Mouse (Mus musculus) megakaryocyte, embryonic 14.5 days (primary cell): ENCODE measurements at regions not wholly inside any gene's neighbourhood (a gene's known extent, or its start where the extent isn't known, plus 50 kb on each side); places are given as distances from the start of the nearest gene placed in this dataset.

Experiments used
- H3K27me3 ChIP-seq: replicated peaks from 2 replicates; pipeline ENCODE3; 2012; ENCODE audit warnings: inconsistent platforms
- H3K36me3 ChIP-seq: replicated peaks from 2 replicates; pipeline ENCODE3; 2012; ENCODE audit warnings: low read length, inconsistent platforms, mixed read lengths
- H3K4me1 ChIP-seq: 2 replicates; pipeline ENCODE4 v1.6.1; 2012; ENCODE audit warnings: inconsistent platforms
- H3K4me3 ChIP-seq: replicated peaks from 2 replicates; pipeline ENCODE3; 2012; ENCODE audit warnings: moderate library complexity, mild to moderate bottlenecking, inconsistent platforms
- H3K9me3 ChIP-seq: 2 replicates; pipeline ENCODE4 v1.6.1; 2012; ENCODE audit warnings: inconsistent platforms
- FLI1 ChIP-seq: IDR thresholded peaks from 2 replicates; pipeline ENCODE4 v1.6.1; 2012; ENCODE audit warnings: low read length, inconsistent platforms, mixed read lengths
- GATA1 ChIP-seq: IDR thresholded peaks from 3 replicates; pipeline ENCODE4 v1.6.1; 2012; ENCODE audit warnings: mixed read lengths, low read length, inconsistent platforms, borderline replicate concordance

GRCm38 (mm10) chr14:46060622-46061381 lies 318.4 kb upstream of the Gm15217 start:
- H3K27me3 ChIP-seq, result no peaks in the 10 kb centered on the region
- TF ChIP-seq GATA1 (no peak), FLI1 (no peak)
- peaks cover 7% of the 10 kb centered on the region; the same call in 1 of the 2 replicates for H3K9me3 ChIP-seq
- no peaks in the 10 kb centered on the region for H3K36me3 ChIP-seq
- H3K4me1 ChIP-seq, result no peaks in the 10 kb centered on the region
- H3K4me3 ChIP-seq, result no peak overlapping the region

DNA sequence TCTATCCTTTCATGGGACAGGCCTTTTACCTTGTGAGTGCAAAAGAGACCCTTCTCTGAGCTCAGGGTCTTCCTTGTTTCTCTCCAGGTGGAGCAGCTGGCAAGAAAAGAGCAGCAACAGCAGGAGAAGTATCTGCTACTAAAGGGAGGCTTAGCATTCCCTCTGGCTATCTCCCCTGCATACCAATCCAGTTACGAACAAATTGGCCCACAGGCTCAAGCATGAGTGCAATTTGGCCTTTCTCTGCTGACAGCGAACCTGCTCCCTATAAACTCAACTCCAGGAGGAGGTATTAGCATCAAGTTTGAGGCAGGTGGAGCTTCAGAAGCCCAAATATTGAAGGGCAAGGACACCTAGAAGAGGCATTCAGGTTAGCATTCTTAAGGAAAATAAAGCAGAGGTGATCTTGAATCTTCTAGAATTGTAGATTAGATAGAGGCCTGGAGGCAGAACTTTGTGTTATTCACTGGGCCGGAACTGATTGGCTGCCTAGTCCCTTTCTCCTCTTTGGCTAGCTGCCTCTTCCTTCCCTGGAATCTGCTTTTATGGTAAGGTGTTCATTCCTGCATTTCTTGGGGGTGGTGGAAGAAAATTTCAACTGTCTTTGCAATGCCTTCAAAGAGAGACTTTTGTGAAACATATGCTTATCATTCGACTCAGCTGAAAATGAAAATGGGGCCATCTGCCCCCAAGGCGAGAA lies 312.0 kb upstream of the Gm15217 start:
- Histone ChIP-seq H3K4me1 (no peaks in the 10 kb centered on the region), H3K36me3 (no peaks in the 10 kb centered on the region), H3K4me3 (no peak overlapping the region), H3K27me3 (no peaks in the 10 kb centered on the region), H3K9me3 (peaks cover 17% of the 10 kb centered on the region)
- TF ChIP-seq GATA1, result no peak

DNA sequence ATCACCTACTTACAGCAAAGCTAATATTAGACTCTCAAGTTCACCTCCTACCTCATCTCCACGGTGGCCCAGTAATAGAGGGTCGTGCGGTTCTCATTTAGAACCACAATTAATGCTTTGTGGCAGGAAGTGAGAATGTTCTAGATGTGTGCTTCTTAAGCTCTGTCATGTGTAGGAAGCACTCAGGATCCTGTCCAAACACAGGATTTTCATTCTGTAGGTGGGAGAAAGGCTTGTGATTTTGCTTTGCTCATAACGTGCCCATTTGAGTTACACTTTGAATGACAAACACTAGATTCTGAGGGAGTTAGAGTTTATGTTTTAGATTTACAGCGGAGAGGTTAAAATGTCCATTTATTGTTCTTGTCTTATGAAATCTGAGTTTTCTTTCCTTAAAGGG lies 308.0 kb upstream of the Gm15217 start:
- Histone ChIP-seq H3K9me3 (peaks cover 22% of the 10 kb centered on the region), H3K27me3 (no peaks in the 10 kb centered on the region), H3K36me3 (no peaks in the 10 kb centered on the region), H3K4me3 (no peak overlapping the region), H3K4me1 (no peaks in the 10 kb centered on the region)
- TF ChIP-seq FLI1 (no peak), GATA1 (no peak)

GRCm38 (mm10) chr14:46076738-46077137 lies 302.5 kb upstream of the Gm15217 start:
- TF ChIP-seq FLI1 (no peak), GATA1 (no peak)
- Histone ChIP-seq H3K27me3 (no peaks in the 10 kb centered on the region), H3K9me3 (peaks cover 7% of the 10 kb centered on the region; the same call in 1 of the 2 replicates), H3K36me3 (no peaks in the 10 kb centered on the region), H3K4me3 (no peak overlapping the region), H3K4me1 (no peaks in the 10 kb centered on the region)

DNA sequence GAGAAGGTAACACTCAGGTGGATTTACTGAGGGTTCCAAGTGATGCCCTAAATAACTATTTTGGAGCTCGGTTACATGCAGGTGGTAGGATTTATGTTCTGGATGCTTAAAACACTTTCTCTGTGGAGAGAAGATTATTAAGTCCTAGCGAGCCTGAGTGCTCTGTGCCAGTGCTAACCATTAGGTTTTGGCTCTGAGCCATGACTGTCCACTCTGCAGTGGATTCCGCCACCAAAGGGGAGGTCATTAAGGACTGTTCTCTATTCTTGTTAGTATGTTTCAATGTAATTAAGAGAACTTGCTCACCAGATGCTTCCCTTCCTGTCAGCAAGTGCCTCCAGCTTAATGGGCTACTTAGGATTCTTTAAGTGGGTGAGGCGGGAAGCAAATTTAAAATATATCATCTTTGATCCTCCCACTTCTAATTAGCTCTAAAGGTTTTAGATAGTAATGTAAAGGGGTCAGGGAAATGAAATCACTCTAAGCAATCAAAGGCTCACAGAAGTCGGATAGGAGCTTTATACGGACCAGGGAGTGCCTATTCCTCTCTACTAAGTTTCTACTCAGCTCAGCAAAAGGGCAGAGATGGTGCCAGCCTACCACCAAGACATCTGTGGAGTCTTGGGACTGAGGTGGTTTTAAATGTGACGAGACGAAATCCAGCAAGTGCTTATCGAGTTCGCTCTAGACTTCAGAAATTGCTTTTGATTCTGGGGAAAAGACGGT lies 301.6 kb upstream of the Gm15217 start:
- Histone ChIP-seq H3K9me3 (peaks cover 9% of the 10 kb centered on the region; the same call in 1 of the 2 replicates), H3K36me3 (no peaks in the 10 kb centered on the region), H3K4me1 (no peaks in the 10 kb centered on the region), H3K4me3 (no peak overlapping the region), H3K27me3 (no peaks in the 10 kb centered on the region)
- no peak for TF ChIP-seq GATA1
- TF ChIP-seq FLI1, result no peak

GRCm38 (mm10) chr14:46082646-46083045 lies 296.6 kb upstream of the Gm15217 start:
- H3K4me1 ChIP-seq, result no peaks in the 10 kb centered on the region
- H3K4me3 ChIP-seq, result no peak overlapping the region
- no peaks in the 10 kb centered on the region for H3K36me3 ChIP-seq
- peaks cover 17% of the 10 kb centered on the region; the same call in 1 of the 2 replicates for H3K9me3 ChIP-seq
- TF ChIP-seq FLI1 (no peak), GATA1 (no peak)
- H3K27me3 ChIP-seq, result no peaks in the 10 kb centered on the region

DNA sequence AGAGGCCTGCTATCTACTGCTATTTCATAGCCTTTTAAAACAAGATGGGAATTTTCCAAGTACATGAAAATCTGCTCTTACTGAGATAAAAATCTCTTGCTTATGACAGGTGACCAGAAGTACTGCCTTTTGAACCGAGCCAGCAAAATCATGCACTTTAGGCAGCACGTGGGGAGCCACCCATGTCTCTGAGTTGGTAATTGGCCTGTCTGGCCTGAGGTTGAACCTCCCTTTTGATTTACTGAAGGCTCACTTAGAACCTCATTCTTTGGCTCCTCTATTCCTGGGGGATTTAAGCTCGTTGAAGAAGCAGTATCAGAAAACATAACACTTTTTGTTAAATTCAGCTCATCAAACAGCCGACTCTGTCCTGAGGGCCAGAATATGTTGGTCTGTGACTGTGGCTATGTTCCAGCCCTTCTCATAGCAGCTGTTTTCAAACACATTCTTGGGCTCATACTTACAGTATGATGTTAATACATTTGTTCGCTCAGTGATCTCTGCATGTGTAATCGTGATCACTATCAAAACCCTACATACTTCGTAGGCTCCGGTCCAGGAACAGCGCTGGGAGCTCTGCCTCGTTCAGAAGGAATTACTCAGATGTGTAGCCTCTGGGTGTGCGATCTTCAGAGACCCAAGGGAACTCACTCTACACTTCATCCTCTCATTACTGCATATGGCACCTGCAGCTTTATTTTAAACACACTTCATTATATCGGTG lies 290.1 kb upstream of the Gm15217 start:
- no peaks in the 10 kb centered on the region for H3K4me1 ChIP-seq
- no peaks in the 10 kb centered on the region for H3K36me3 ChIP-seq
- TF ChIP-seq FLI1, result no peak
- no peak for TF ChIP-seq GATA1

DNA sequence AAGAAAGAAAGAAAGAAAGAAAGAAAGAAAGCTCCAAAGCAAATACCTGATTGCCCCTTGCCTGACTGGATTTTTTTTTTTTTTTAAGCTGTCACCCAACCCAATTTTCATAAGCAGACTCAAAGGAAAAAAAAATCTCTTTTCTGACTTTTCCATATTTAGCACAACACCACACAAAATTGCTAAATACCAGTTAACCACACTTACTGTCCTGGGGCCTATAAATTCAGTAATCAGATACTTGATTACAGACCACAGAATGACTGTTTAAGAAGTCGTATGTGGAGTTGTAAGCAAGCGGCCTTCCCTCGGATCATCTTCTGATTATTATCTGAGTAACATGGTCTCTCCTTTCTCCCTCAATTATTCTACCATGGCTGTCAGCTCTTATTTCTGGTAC lies 263.3 kb upstream of the Gm15217 start:
- H3K4me3 ChIP-seq, result no peak overlapping the region
- H3K27me3 ChIP-seq, result no peaks in the 10 kb centered on the region
- H3K4me1 ChIP-seq, result no peaks in the 10 kb centered on the region
- H3K36me3 ChIP-seq, result no peaks in the 10 kb centered on the region
- no peaks in the 10 kb centered on the region for H3K9me3 ChIP-seq
- no peak for TF ChIP-seq FLI1
- TF ChIP-seq GATA1, result no peak

More for the DNA sequence above, 290.1 kb upstream of the Gm15217 start:
- no peaks in the 10 kb centered on the region for H3K27me3 ChIP-seq
- peaks cover 21% of the 10 kb centered on the region; the same call in 1 of the 2 replicates for H3K9me3 ChIP-seq
- no peak overlapping the region for H3K4me3 ChIP-seq

DNA sequence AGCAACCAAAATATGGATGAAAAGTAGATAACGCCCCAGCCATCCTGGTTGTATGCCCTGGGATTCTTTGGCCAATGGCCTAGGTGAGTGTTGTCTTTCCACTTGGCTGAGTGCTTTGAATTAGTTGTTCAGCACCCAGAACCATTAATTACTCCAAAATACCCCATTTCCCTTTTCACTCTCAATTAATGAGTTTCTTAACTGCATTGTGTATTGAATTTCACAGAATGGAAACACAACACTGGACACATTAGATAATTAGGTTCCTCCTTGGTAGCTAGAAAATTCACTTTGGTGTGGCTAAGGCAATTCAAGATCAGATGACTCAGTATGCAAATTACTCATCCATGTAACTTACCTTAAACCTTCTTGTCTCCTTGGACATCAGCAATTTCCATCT lies 252.7 kb upstream of the Gm15217 start:
- TF ChIP-seq FLI1 (no peak), GATA1 (no peak)
- Histone ChIP-seq H3K27me3 (no peaks in the 10 kb centered on the region), H3K36me3 (no peaks in the 10 kb centered on the region), H3K4me3 (no peak overlapping the region), H3K4me1 (no peaks in the 10 kb centered on the region), H3K9me3 (0 out of 2 replicates have a peak, but pooled peaks cover 3% of the 10 kb centered on the region)
